Mouse (Mus musculus): Measurements from ENCODE around the gene Krtap4-7. TPM values are rescaled to one million over a fixed set of nuclear protein-coding genes. Genes with fewer than 3 reads are reported as not detected.
"Not testable (repeated sequence)": the region's sequence is repeated elsewhere in the genome, so short reads cannot be mapped to it uniquely, and the experiment has no call there.

Krtap4-7 gene
- total RNA-seq (2017): not detected in 2 replicates

GRCm38 (mm10) chr11:99643635-99644139, at the start of gene Krtap4-7:
Gene Krtap4-7 (minus strand): TSS chr11:99644089.
- not testable (repeated sequence) for ATAC-seq (replicated peaks in 1 of 2; ENCODE audit: insufficient read depth in 1 of 2, low FRiP score in 2 of 2, low TSS enrichment in 1 of 2, low read depth in 1 of 2, poor library complexity in 2 of 2, severe bottlenecking in 2 of 2)

DNA sequence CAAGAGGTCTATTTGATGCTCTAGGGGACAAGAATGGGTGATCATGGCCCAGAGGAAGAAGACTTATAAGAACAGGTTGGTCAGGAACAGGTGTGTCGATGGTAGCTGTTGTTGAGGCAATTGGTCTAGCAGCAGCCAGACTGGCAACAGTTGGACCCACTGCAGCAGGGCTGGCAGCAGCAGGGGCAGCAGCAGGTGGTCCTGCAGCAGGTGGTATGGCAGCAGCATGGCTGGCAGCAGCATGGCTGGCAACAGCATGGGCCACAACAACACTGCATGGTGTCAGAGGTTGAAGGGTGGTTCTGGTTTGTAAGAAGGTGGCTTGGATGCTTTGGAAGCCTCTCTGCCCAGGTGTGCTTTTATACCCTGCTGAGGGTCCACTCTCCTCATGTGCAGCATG, 46.6 kb upstream of the Krtap4-7 start, which contains the start of gene Gm14190:
Gene Gm14190 (minus strand): TSS at position 278 of the 400 bp plus-strand sequence.
- no peak for ATAC-seq (replicated peaks in 1 of 2; ENCODE audit: insufficient read depth in 1 of 2, low FRiP score in 2 of 2, low TSS enrichment in 1 of 2, low read depth in 1 of 2, poor library complexity in 2 of 2, severe bottlenecking in 2 of 2)

DNA sequence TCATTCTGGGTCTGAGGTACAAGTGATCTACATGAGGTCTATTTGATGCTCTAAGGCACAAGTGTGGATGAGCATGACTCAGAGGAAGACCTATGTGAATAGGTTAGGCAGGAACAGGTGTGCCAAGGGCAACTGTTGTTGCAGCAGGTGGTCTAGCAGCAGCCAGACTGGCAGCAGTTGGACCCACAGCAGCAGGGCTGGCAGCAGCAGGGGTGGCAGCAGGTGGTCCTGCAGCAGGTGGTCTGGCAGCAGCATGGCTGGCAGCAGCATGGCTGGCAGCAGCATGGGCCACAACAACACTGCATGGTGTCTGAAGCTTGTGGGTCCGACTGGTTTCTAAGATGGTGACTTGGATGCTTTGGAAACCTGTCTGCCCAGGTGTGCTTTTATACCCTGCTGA, 41.3 kb upstream of the Krtap4-7 start:
- not testable (repeated sequence) for ATAC-seq (replicated peaks in 1 of 2; ENCODE audit: insufficient read depth in 1 of 2, low FRiP score in 2 of 2, low TSS enrichment in 1 of 2, low read depth in 1 of 2, poor library complexity in 2 of 2, severe bottlenecking in 2 of 2)

- ATAC-seq (replicated peaks in 1 of 2; ENCODE audit: insufficient read depth in 1 of 2, low FRiP score in 2 of 2, low TSS enrichment in 1 of 2, low read depth in 1 of 2, poor library complexity in 2 of 2, severe bottlenecking in 2 of 2): no peak
These were observed 39.6 kb upstream of the Krtap4-7 start for GRCm38 (mm10) chr11:99683481-99683880.

DNA sequence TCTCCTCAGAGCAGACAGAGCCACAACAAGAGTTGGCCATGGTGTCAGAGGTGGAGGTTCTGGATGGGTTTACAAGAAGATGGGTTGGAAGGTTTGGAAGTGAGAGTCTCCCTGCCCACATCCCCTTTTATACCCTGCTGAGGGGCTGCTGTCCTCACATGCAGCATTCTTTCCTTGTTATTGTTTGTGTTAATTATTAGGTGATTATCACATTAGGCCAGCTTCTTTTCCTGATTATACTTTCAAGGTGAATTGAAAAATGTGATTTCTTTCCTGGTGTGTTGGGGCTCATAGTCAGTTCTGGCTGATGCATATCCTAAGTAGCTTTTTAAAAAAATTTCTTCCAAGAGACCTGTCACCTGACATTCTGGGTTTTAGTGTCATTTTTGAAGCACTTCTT, 22.0 kb upstream of the Krtap4-7 start, which contains the start of gene Krtap4-6:
Gene Krtap4-6 (minus strand): TSS at position 101 of the 400 bp plus-strand sequence.
- no peak for ATAC-seq (replicated peaks in 1 of 2; ENCODE audit: insufficient read depth in 1 of 2, low FRiP score in 2 of 2, low TSS enrichment in 1 of 2, low read depth in 1 of 2, poor library complexity in 2 of 2, severe bottlenecking in 2 of 2)

- ATAC-seq (replicated peaks in 1 of 2; ENCODE audit: insufficient read depth in 1 of 2, low FRiP score in 2 of 2, low TSS enrichment in 1 of 2, low read depth in 1 of 2, poor library complexity in 2 of 2, severe bottlenecking in 2 of 2): no peak
These were observed 18.9 kb upstream of the Krtap4-7 start for GRCm38 (mm10) chr11:99662802-99663201.

- ATAC-seq (replicated peaks in 1 of 2; ENCODE audit: insufficient read depth in 1 of 2, low FRiP score in 2 of 2, low TSS enrichment in 1 of 2, low read depth in 1 of 2, poor library complexity in 2 of 2, severe bottlenecking in 2 of 2): no peak
These were observed 15.4 kb upstream of the Krtap4-7 start for GRCm38 (mm10) chr11:99659256-99659655.

- not testable (repeated sequence) for ATAC-seq (replicated peaks in 1 of 2; ENCODE audit: insufficient read depth in 1 of 2, low FRiP score in 2 of 2, low TSS enrichment in 1 of 2, low read depth in 1 of 2, poor library complexity in 2 of 2, severe bottlenecking in 2 of 2)
These were observed 14.7 kb upstream of the Krtap4-7 start, which contains the start of gene Gm11563 for GRCm38 (mm10) chr11:99658467-99659010. Gene Gm11563 (minus strand): TSS chr11:99658960.

DNA sequence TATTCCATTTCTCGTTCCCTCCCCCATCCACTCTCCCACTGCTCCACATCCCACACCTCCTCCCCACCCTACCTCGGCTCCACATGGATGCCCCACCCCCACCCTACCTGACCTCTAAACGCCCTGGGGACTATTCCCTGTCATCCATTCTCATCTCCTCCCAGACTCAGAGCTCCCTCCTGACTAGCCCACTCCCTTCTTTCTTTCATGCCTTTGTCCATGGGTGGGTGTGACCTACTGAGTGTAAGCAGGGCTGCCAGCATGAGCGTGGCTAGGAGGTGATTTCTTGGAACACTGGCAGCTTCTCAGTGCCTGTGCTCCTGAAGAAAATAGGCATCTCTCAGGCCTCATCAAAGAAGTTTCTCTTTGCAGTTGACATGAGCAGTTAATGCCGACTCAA, 13.2 kb upstream of the Krtap4-7 start:
- ATAC-seq (replicated peaks in 1 of 2; ENCODE audit: insufficient read depth in 1 of 2, low FRiP score in 2 of 2, low TSS enrichment in 1 of 2, low read depth in 1 of 2, poor library complexity in 2 of 2, severe bottlenecking in 2 of 2): no peak

GRCm38 (mm10) chr11:99650136-99650535, 6.2 kb upstream of the Krtap4-7 start, which contains the start of gene Gm11555:
Gene Gm11555 (minus strand): TSS chr11:99650236.
- no peak for ATAC-seq (replicated peaks in 1 of 2; ENCODE audit: insufficient read depth in 1 of 2, low FRiP score in 2 of 2, low TSS enrichment in 1 of 2, low read depth in 1 of 2, poor library complexity in 2 of 2, severe bottlenecking in 2 of 2)

- ATAC-seq (replicated peaks in 1 of 2; ENCODE audit: insufficient read depth in 1 of 2, low FRiP score in 2 of 2, low TSS enrichment in 1 of 2, low read depth in 1 of 2, poor library complexity in 2 of 2, severe bottlenecking in 2 of 2): no peak
These were observed 2.6 kb upstream of the Krtap4-7 start for GRCm38 (mm10) chr11:99646444-99646843.

GRCm38 (mm10) chr11:99644351-99644750, 462 bp upstream of the Krtap4-7 start:
- no peak for ATAC-seq (replicated peaks in 1 of 2; ENCODE audit: insufficient read depth in 1 of 2, low FRiP score in 2 of 2, low TSS enrichment in 1 of 2, low read depth in 1 of 2, poor library complexity in 2 of 2, severe bottlenecking in 2 of 2)

DNA sequence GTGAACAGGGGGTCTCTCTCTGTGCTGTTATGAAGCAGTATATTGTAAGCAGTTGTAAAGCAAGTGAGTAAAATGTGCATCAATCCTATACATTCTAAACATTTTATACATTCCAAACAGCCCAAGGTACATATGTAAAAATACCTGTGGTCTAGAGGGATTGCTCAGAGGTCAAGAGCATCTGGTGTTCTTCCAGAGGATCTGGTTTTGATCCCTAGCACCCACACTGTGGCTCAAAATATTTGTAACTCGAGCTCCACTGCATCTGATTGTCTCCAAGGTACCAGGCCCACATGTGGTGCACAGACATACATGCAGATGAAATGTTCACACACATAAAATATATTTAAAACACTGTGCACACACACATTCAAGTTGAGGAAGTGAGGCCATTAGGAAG, 3.0 kb downstream of the Krtap4-7 start:
- no peak for ATAC-seq (replicated peaks in 1 of 2; ENCODE audit: insufficient read depth in 1 of 2, low FRiP score in 2 of 2, low TSS enrichment in 1 of 2, low read depth in 1 of 2, poor library complexity in 2 of 2, severe bottlenecking in 2 of 2)

- ATAC-seq (replicated peaks in 1 of 2; ENCODE audit: insufficient read depth in 1 of 2, low FRiP score in 2 of 2, low TSS enrichment in 1 of 2, low read depth in 1 of 2, poor library complexity in 2 of 2, severe bottlenecking in 2 of 2): no peak
These were observed 6.8 kb downstream of the Krtap4-7 start for GRCm38 (mm10) chr11:99637086-99637485.

GRCm38 (mm10) chr11:99634653-99635134, 9.2 kb downstream of the Krtap4-7 start, which contains the start of gene Krtap4-2:
Gene Krtap4-2 (minus strand): TSS chr11:99635084.
- no peak for ATAC-seq (replicated peaks in 1 of 2; ENCODE audit: insufficient read depth in 1 of 2, low FRiP score in 2 of 2, low TSS enrichment in 1 of 2, low read depth in 1 of 2, poor library complexity in 2 of 2, severe bottlenecking in 2 of 2)

DNA sequence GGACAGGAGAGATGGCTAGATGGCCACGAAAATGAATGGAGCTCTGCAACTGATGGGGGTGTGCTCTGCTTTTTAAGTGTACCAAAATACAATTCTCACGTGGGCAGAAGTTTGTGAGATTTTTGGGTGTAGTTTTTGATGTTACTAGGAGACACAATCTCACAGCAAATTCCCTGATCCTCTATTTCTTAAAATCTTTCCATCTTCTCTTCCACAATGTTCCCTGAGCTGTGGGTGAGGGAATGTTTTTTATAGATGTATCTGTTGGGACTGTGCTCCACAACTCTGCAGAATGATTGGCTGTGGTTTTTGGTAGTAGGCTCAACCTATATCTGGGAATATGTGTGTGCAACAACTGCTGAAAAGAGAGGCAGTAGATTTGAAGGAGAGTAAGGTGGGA, 10.6 kb downstream of the Krtap4-7 start:
- no peak for ATAC-seq (replicated peaks in 1 of 2; ENCODE audit: insufficient read depth in 1 of 2, low FRiP score in 2 of 2, low TSS enrichment in 1 of 2, low read depth in 1 of 2, poor library complexity in 2 of 2, severe bottlenecking in 2 of 2)

GRCm38 (mm10) chr11:99630890-99631289, 13.0 kb downstream of the Krtap4-7 start:
- ATAC-seq (replicated peaks in 1 of 2; ENCODE audit: insufficient read depth in 1 of 2, low FRiP score in 2 of 2, low TSS enrichment in 1 of 2, low read depth in 1 of 2, poor library complexity in 2 of 2, severe bottlenecking in 2 of 2): no peak

DNA sequence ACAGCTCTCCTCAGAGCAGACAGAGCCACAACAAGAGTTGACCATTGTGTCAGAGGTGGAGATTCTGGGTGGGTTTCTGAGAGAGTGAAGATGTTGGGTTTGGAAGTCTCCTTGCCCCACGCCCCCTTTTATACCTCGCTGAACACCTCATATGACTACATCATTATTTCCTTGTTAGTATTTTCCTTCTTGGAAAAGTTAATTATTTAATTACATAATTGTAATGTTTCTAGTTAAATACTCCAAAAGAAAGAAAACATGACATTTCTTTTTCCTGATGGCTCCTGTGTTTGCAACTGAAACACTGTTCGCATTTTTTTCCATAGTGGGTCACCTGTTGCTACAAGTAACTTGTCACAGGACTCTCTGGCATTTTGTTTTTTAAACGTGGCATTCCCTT, 15.8 kb downstream of the Krtap4-7 start, which contains the start of gene Krtap4-1:
Gene Krtap4-1 (minus strand): TSS at position 101 of the 400 bp plus-strand sequence.
- no peak for ATAC-seq (replicated peaks in 1 of 2; ENCODE audit: insufficient read depth in 1 of 2, low FRiP score in 2 of 2, low TSS enrichment in 1 of 2, low read depth in 1 of 2, poor library complexity in 2 of 2, severe bottlenecking in 2 of 2)

- ATAC-seq (replicated peaks in 1 of 2; ENCODE audit: insufficient read depth in 1 of 2, low FRiP score in 2 of 2, low TSS enrichment in 1 of 2, low read depth in 1 of 2, poor library complexity in 2 of 2, severe bottlenecking in 2 of 2): no peak
These were observed 23.6 kb downstream of the Krtap4-7 start, which contains the start of gene Gm11562 for GRCm38 (mm10) chr11:99620335-99620734. Gene Gm11562 (minus strand): TSS chr11:99620435.
